Mouse (Mus musculus): ENCODE measurements around the gene Ubald1.

DNA sequence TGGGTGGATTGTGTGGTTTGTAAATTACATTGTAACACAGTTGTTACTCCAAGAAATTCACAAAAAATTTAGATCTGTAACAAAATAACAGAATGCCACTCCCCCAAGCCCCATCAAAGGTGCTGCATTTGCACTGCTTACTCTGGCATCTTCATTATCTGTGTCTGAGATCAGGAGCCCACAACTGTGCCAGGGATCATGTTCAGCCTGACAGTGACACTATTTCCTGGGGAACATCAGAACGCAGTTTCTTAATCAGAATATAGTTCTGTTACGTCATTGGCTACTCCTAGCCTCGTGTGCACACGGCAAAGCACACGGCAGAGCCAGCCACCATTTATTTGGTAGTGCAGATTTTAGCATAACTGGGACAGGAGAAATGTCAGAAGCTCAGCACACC, 52.5 kb downstream of the Ubald1 start:
- TF ChIP-seq CTCF (IDR thresholded peaks at IDR 0.05; ENCODE audit: low read depth) (no peak), EP300 (IDR thresholded peaks at IDR 0.05; ENCODE audit: low read depth) (no peak)

Measured in heart, postnatal 0 days (tissue).